Comparison of ENCODE assay signal across 8 mouse cellular contexts in genomic region chr3:105165355-105165754, GRCm38 (mm10).
DNase-seq lines count a peak whose midpoint lies in the region; ATAC-seq and TF ChIP-seq lines count a peak whose summit lies in the region.

No protein-coding gene starts in this region.

- TF ChIP-seq POLR2A in cerebellum, adult 2 months (IDR thresholded peaks at IDR 0.05; ENCODE audit: borderline replicate concordance, insufficient read depth, low read length): no peak

- no peaks in the 10 kb centered on the region for H3K9me3 ChIP-seq in kidney, postnatal 0 days (replicated peaks; ENCODE audit: low read length)
- H3K9me3 ChIP-seq in limb, embryonic 15.5 days: no peaks in the 10 kb centered on the region

- WGBS in cerebellum, adult 2 months: 82% methylated on average over 2 of the region's 2 CpGs
- 67% methylated on average over 2 of the region's 2 CpGs for WGBS in kidney, postnatal 0 days
- 33% methylated on average over 2 of the region's 2 CpGs for WGBS in limb, embryonic 15.5 days

- H3K4me1 ChIP-seq in cerebellum, adult 2 months (ENCODE audit: control insufficient read depth, insufficient read depth, low read length): no peaks in the 10 kb centered on the region
- H3K4me1 ChIP-seq in kidney, postnatal 0 days (replicated peaks; ENCODE audit: insufficient read depth, low read length): no peaks in the 10 kb centered on the region
- no peaks in the 10 kb centered on the region for H3K4me1 ChIP-seq in limb, embryonic 15.5 days

- H3K36me3 ChIP-seq in kidney, postnatal 0 days (ENCODE audit: insufficient read depth, low read length): no peaks in the 10 kb centered on the region
- no peaks in the 10 kb centered on the region for H3K36me3 ChIP-seq in limb, embryonic 15.5 days

- peak; percentile 76 for TF ChIP-seq CTCF in cerebellum, adult 2 months (IDR thresholded peaks at IDR 0.05; ENCODE audit: borderline replicate concordance, insufficient read depth, low read depth, low read length)
- peak; percentile 82 for TF ChIP-seq CTCF in kidney, postnatal 0 days (IDR thresholded peaks at IDR 0.05; ENCODE audit: low read depth)

- no peak overlapping the region for H3K27ac ChIP-seq in cerebellum, adult 2 months (ENCODE audit: insufficient read depth, low read length)
- no peak overlapping the region for H3K27ac ChIP-seq in kidney, postnatal 0 days
- no peak overlapping the region for H3K27ac ChIP-seq in limb, embryonic 15.5 days

- DNase-seq in spleen, adult 18-20 months: peak; percentile 8 to 65
- DNase-seq in spleen, adult 12 weeks (ENCODE audit: low spot score): no peak
- DNase-seq in cerebellum, adult 2 months: peak; percentile 65 to 72
- DNase-seq in frontal cortex, postnatal 25 days (ENCODE audit: low spot score in 2 of 2): peak; percentile 44 to 55
- DNase-seq in kidney, postnatal 0 days (ENCODE audit: low spot score): peak; percentile 80
- peak; percentile 65 for DNase-seq in retina, postnatal 1 day
- peak; percentile 34 to 53 for DNase-seq in urinary bladder, adult 18-20 months (ENCODE audit: low spot score in 2 of 2)

- no peak overlapping the region for H3K4me3 ChIP-seq in cerebellum, adult 2 months (replicated peaks; ENCODE audit: insufficient read depth, low read depth, low read length)
- H3K4me3 ChIP-seq in kidney, postnatal 0 days (replicated peaks; ENCODE audit: low read depth, low read length): no peak overlapping the region
- H3K4me3 ChIP-seq in limb, embryonic 15.5 days: no peak overlapping the region

- H3K27me3 ChIP-seq in cerebellum, adult 2 months (ENCODE audit: control insufficient read depth, insufficient read depth, low read length): no peaks in the 10 kb centered on the region; the same call in 1 of the 2 replicates
- H3K27me3 ChIP-seq in kidney, postnatal 0 days (ENCODE audit: insufficient read depth, low read length): no peaks in the 10 kb centered on the region
- H3K27me3 ChIP-seq in limb, embryonic 15.5 days: no peaks in the 10 kb centered on the region

- ATAC-seq in kidney, postnatal 0 days (replicated peaks; ENCODE audit: low FRiP score, low read depth): no peak
- 0 out of 2 replicates have a peak, but pooled peaks have one; percentile 40 for ATAC-seq in limb, embryonic 15.5 days (ENCODE audit: insufficient number of reproducible peaks, low FRiP score, low TSS enrichment, low read depth)

- H3K9ac ChIP-seq in kidney, postnatal 0 days (ENCODE audit: low read depth, low read length): no peak overlapping the region
- H3K9ac ChIP-seq in limb, embryonic 15.5 days: no peak overlapping the region

- no peak overlapping the region for H3K4me2 ChIP-seq in kidney, postnatal 0 days (ENCODE audit: low read length)
- H3K4me2 ChIP-seq in limb, embryonic 15.5 days: no peak overlapping the region
